Mouse (Mus musculus) right cerebral cortex, adult 2 months (tissue): ENCODE measurements around the gene Selenoo.

Experiments used
- DNase-seq, 2 experiments: peaks; one replicate each; pipeline ENCODE4 v3.0.0; 2021 to 2022; ENCODE audit warnings: low spot score in 2 of 2

Selenoo gene

GRCm38 (mm10) chr15:89075478-89076147, 13.3 kb upstream of the Selenoo start:
- DNase-seq = peak; percentile 73

GRCm38 (mm10) chr15:89076156-89076731, 12.6 kb upstream of the Selenoo start:
- peak in 1 of 2 experiments; percentile 46 for DNase-seq

GRCm38 (mm10) chr15:89078208-89078836, 10.6 kb upstream of the Selenoo start:
- no peak for DNase-seq

DNA sequence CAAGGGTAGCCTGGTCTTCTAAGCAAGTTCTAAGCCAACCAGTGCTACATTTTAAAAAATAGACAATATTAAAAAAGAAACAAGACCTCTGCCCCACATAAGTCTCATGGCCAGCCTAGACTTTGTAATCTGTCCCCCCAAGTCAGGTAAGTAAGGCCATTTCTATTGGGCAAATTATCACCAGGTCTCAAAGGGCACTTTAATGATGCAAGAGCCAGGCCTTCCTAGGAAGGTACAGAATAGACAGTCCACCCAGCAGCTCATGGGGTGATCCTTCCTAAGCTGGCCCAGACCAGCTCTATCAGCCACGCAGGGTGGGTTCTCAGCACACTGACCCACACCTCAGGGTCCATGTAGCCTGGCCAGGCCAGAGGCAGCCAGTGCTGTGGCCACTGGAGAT, 5.0 kb upstream of the Selenoo start:
- no peak for DNase-seq

- no peak for DNase-seq
Observed at GRCm38 (mm10) chr15:89084826-89085225, 4.1 kb upstream of the Selenoo start.

DNA sequence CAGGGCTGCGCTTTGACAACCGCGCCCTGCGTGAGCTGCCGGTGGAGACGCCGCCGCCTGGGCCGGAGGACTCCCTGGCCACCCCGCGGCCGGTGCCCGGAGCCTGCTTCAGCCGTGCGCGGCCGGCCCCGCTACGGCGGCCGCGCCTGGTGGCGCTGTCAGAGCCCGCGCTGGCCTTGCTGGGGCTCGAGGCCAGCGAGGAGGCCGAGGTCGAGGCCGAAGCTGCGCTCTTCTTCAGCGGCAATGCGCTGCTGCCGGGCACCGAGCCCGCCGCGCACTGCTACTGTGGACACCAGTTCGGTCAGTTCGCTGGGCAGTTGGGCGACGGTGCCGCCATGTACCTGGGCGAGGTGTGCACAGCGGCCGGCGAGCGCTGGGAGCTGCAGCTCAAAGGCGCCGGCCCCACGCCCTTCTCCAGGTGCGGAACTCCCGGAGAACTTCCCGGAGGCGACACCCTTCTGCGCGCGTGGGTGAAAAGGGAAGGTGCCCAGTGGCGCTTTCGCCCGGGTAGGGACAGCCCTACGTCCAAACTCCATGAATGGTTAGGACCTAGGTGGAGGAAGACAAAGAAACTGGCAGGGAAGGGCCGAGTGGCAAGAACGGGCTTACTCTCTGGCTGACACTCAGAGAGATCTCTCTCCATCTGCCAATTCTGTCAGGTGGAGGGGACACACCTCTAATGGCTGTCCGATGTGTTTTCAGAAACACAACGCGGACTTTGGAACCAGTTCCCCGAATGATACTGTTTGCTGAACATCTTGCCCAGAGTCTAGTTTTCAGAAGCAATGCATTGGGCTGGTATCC, 566 bp downstream of the Selenoo start:
- no peak for DNase-seq

DNA sequence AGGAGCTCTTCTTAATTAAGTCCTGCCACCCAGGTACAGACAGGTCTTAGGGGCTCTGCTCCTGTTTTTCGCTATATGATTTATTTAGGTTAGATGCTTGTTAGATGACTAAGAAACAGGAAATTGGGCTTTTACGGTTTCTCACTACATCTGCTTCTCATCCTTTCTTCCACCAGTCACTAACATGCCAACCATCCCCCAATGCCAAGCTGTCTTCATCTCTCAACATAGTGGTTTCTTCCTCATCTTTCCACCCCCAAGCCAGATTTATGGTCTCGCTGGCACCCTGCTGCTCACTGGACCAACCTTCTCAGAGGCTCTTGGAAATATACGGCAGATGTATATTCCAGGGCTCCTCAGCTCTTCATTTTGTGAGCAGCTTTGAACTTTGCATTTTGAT, 1.8 kb downstream of the Selenoo start:
- peak; percentile 50 to 58 for DNase-seq

DNA sequence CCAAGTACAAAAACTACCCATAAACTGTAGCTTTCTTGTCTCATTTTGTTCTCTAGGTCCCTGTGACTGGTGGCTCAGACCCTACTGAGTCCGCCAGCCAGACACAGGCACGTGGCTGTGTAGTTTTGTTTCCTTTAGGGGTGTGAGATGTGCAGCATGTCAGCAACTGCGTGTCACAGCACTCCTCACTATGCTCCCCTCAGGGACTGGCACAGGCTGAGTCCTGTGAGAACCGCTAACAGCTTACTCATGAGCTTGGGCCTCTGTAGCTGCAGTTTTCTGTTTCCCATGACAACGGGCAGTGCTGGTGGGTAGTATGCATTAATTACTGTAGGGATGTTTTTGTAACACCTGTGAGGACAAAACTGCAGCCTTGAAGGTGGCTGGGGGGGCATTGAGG, 3.3 kb downstream of the Selenoo start:
- no peak for DNase-seq

DNA sequence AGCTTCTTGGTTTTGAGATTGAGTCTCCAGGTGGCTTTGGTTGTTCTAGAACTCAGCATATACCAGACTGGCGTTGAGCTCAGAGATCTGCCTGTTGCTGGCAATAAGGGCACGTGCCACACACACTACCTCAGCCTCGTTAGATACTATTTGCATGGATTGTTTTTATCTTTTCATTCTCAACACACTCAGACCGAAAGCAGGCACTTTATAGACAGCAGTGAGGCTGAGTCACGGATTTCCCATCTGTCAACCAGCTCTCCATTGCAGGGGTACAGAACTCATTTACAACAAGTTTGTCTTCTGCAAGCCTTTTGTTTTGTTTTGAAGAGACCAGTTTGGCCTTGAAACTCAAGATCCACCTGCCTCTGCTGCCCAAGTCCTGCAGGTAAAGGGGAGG, 8.6 kb downstream of the Selenoo start:
- DNase-seq = no peak

GRCm38 (mm10) chr15:89098616-89099015, 9.7 kb downstream of the Selenoo start:
- no peak for DNase-seq

DNA sequence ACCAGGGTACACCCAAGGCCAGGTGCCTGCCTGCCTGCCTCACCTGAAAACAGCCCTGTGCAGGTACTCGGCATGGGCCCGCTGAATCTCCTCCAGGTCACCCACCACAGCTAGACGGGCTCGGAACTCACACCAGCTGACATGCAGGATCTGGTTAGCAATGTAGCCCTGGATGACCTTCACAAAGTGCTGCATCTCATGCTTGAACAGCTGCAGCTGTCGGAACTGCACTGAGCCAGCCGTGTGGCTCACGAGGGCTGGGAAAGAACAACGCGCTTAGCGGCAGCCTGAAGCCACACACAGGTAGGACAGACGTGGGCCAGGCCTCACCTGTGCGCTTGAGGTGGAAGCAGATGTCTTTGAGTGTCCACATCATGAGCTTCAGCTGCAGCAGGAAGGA, 11.9 kb downstream of the Selenoo start:
- DNase-seq = no peak

- DNase-seq = no peak
Observed at GRCm38 (mm10) chr15:89102646-89103045, 13.8 kb downstream of the Selenoo start.

- DNase-seq = no peak
Observed at GRCm38 (mm10) chr15:89103921-89104320, 15.0 kb downstream of the Selenoo start.

DNA sequence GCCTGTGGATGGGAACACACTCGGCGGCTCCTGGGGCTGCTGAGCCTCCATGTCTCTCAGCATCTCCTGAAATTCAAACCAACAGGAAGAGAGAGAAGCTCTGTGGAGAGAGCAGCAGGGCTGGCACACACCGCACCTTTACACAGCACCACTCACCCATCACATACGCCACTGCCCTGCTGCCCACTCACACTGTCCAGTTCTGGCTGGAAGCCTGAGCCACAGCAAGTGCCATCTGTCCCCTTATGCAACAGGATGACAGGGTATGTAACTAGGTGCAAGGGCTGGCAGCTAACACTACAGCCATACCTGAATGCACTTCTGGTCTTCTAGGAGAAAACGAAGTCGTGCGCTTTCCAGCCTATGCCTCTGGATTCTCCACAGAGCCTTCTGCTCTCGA, 15.5 kb downstream of the Selenoo start:
- DNase-seq = peak; percentile 68

DNA sequence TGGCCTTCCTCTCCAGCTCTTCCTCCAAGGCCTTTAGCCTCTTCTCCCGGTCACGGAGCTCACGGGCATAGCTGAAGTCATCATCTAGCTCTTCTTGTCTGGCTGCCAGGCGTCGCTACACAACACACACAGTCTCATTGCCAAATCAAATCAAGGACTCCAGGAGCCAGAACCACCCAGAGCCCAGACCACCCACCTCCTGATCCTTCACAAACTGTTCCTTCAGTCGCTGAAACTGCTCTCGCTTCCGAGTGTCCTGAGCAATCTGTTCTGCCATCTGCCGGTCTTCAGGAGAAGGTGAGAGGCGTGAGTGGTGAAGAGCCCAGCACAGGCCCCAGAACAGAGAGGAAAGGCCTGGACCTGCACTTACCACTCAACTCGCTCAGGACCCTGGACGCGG, 17.2 kb downstream of the Selenoo start:
- peak; percentile 50 to 64 for DNase-seq

GRCm38 (mm10) chr15:89106976-89107375, 18.1 kb downstream of the Selenoo start:
- DNase-seq = no peak

GRCm38 (mm10) chr15:89110147-89110546, 21.3 kb downstream of the Selenoo start:
- no peak for DNase-seq

GRCm38 (mm10) chr15:89118007-89118406, 29.1 kb downstream of the Selenoo start:
- DNase-seq = no peak

DNA sequence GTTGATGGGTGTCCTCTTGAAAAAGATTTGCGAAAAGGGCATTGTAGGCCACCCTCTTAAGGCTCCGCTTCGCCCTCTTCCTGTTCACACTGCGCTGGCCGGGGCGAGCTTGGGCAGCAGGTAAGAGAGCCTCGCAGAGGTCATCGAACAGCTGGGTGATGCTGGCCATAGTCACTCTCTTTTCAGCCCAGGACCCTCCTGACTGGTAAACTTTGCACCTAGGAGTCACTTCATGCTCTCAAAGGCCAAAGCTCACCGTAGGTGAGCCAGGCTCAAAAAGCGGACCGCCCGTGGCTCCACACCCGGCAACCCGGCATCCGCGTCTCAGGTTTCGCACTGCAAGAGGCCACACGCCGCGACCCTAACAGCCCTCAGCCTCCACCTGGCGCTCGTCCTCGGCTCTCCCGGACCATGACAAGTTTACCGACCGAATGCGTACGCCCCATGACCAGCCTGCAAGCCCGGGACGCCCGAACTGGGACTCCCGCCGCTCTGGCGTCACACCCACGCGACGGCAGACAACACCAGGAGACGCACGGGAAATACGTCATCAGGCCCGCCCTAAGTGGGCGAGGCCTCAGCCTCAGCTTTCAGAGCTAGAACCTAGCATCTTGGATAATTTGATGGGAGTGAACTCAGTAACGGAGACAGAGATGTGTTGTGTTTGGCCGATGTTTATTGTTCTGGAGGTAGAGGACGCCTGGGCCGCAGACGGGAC, 33.9 kb downstream of the Selenoo start, which contains the start of gene Tubgcp6:
Gene Tubgcp6 (minus strand): TSS at position 464 of the 718 bp plus-strand sequence.
- peak; percentile 97 to 98 for DNase-seq

- DNase-seq = peak; percentile 69 to 77
Observed at GRCm38 (mm10) chr15:89123595-89123994, 34.7 kb downstream of the Selenoo start.

DNA sequence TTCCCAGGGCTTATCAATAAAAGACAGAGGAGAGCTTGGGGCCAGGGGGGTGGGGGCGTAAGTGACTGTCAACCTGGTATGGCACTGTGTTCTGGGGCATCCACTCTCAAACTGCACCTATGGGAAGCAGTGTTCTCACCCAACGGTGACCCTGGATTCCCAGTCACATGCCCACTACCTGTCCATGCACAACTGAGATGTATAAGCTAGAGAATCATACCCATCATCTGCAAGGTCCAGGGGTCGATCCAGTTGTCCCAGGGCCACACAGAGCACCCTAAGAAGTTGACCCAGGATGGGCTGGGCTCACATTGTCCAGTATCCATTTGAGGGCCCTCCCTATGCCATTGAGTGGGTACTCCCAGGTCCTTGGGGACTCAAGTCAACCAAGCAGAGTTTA, 35.4 kb downstream of the Selenoo start:
- no peak for DNase-seq

DNA sequence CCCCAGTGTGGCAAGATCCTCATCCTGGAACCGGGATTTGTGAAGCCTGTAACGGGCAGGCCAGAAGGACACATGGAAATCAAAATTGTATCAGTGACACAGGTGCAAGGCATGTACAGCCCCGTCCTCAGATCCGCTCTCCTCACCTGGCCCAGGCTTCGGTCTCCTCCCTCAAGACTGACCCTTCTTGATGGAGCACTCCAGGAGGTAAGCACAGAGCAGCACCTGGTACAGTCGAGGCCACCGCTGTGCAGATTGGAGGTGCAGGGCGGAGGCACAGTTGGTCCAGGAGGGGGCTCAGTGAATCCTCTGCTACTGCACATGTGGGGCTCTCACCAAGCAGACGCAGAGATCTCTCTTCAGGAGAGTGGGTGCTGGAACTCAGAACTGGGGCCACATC, 36.5 kb downstream of the Selenoo start:
- DNase-seq = no peak
